Mouse (Mus musculus) layer of hippocampus, postnatal 36 days (tissue): ENCODE results near the gene Parg. TPM values are rescaled to one million over a fixed set of nuclear protein-coding genes. Genes with fewer than 3 reads are reported as not detected.
"Not testable (repeated sequence)": the region's sequence is repeated elsewhere in the genome, so short reads cannot be mapped to it uniquely, and the experiment has no call there.

Source experiments
- DNase-seq, 2 experiments: peaks; one replicate each; pipeline ENCODE4 v3.0.0; 2022
- total RNA-seq, 2 experiments: library from RNA; stranded (reverse); gene quantifications; 2 replicates each; pipeline ENCODE4 v1.2.3; 2021

The Parg gene
- total RNA-seq, 2 experiments from 2014 or later = 43.0 to 49.8 TPM

GRCm38 (mm10) chr14:32179393-32180195 is 22.2 kb upstream of the Parg start:
- DNase-seq = no peak

GRCm38 (mm10) chr14:32180861-32181260 is 20.9 kb upstream of the Parg start:
- no peak for DNase-seq

GRCm38 (mm10) chr14:32183846-32184245 is 17.9 kb upstream of the Parg start:
- DNase-seq = no peak

- no peak for DNase-seq
Observed at GRCm38 (mm10) chr14:32190627-32191391, 10.9 kb upstream of the Parg start.

- DNase-seq = no peak
Observed at GRCm38 (mm10) chr14:32191926-32192325, 9.8 kb upstream of the Parg start.

- DNase-seq = peak in 1 of 2 experiments; percentile 28
Observed at GRCm38 (mm10) chr14:32192437-32192836, 9.3 kb upstream of the Parg start.

GRCm38 (mm10) chr14:32193557-32193956 is 8.2 kb upstream of the Parg start:
- not testable (repeated sequence) for DNase-seq

GRCm38 (mm10) chr14:32201354-32201753 is 395 bp upstream of the Parg start:
- no peak for DNase-seq

- no peak for DNase-seq
Observed at GRCm38 (mm10) chr14:32226601-32227000, 24.9 kb downstream of the Parg start.

- peak; percentile 16 to 37 for DNase-seq
Observed at GRCm38 (mm10) chr14:32228996-32229395, 27.2 kb downstream of the Parg start.

- peak; percentile 24 to 31 for DNase-seq
Observed at GRCm38 (mm10) chr14:32242401-32242800, 40.7 kb downstream of the Parg start.

GRCm38 (mm10) chr14:32246019-32246418 is 44.3 kb downstream of the Parg start:
- DNase-seq = no peak

- DNase-seq = no peak
Observed at GRCm38 (mm10) chr14:32249616-32250015, 47.9 kb downstream of the Parg start.

GRCm38 (mm10) chr14:32260830-32261229 is 59.1 kb downstream of the Parg start:
- no peak for DNase-seq

- DNase-seq = no peak
Observed at GRCm38 (mm10) chr14:32261741-32262140, 60.0 kb downstream of the Parg start.

GRCm38 (mm10) chr14:32268999-32269398 is 67.2 kb downstream of the Parg start:
- no peak for DNase-seq

GRCm38 (mm10) chr14:32269589-32269988 is 67.8 kb downstream of the Parg start:
- DNase-seq = peak in 1 of 2 experiments; percentile 7

- peak; percentile 22 to 38 for DNase-seq
Observed at GRCm38 (mm10) chr14:32301622-32302021, 99.9 kb downstream of the Parg start.

GRCm38 (mm10) chr14:32302423-32302822 is 100.7 kb downstream of the Parg start:
- no peak for DNase-seq

GRCm38 (mm10) chr14:32304921-32305320 is 103.2 kb downstream of the Parg start:
- DNase-seq = no peak

GRCm38 (mm10) chr14:32309876-32310275 is 108.1 kb downstream of the Parg start:
- DNase-seq = peak; percentile 72 to 80

GRCm38 (mm10) chr14:32311381-32312035 is 109.8 kb downstream of the Parg start:
- no peak for DNase-seq

GRCm38 (mm10) chr14:32317822-32318221 is 116.1 kb downstream of the Parg start:
- no peak for DNase-seq
